Mouse (Mus musculus) urinary bladder, postnatal 4 days (tissue): ENCODE results near the gene Snf8.

Experiments
- DNase-seq, 2 experiments: peaks; one replicate each; pipeline ENCODE4 v3.0.0; 2021 to 2022; ENCODE audit warnings: low spot score in 2 of 2

The Snf8 gene

GRCm38 (mm10) chr11:96073295-96073993 is 38.8 kb downstream of the Snf8 start:
- DNase-seq = no peak

- no peak for DNase-seq
These were observed 39.9 kb downstream of the Snf8 start for GRCm38 (mm10) chr11:96074351-96075176.

GRCm38 (mm10) chr11:96075177-96075508 is 40.5 kb downstream of the Snf8 start:
- DNase-seq = no peak

GRCm38 (mm10) chr11:96075509-96076220 is 41.0 kb downstream of the Snf8 start, which contains the start of gene Atp5g1:
Atp5g1 (minus strand) TSS chr11:96075670.
- peak; percentile 97 to 99 for DNase-seq

- DNase-seq = no peak
These were observed 41.8 kb downstream of the Snf8 start for GRCm38 (mm10) chr11:96076221-96077105.

GRCm38 (mm10) chr11:96080736-96081135 is 46.1 kb downstream of the Snf8 start:
- DNase-seq = no peak

GRCm38 (mm10) chr11:96082682-96083081 is 48.0 kb downstream of the Snf8 start:
- DNase-seq = no peak

GRCm38 (mm10) chr11:96087981-96088380 is 53.3 kb downstream of the Snf8 start:
- DNase-seq = no peak

GRCm38 (mm10) chr11:96091073-96091472 is 56.4 kb downstream of the Snf8 start:
- no peak for DNase-seq

GRCm38 (mm10) chr11:96092674-96093291 is 58.1 kb downstream of the Snf8 start:
- DNase-seq = no peak

GRCm38 (mm10) chr11:96093361-96093760 is 58.7 kb downstream of the Snf8 start:
- DNase-seq = peak; percentile 29 to 67
